Comparison of ENCODE assay signal across 10 mouse cellular contexts in genomic region chr7:48879574-48879973, GRCm38 (mm10). TPM values are rescaled to one million over a fixed set of nuclear protein-coding genes. Genes with fewer than 3 reads are reported as not detected.
DNase-seq lines count a peak whose midpoint lies in the region; ATAC-seq and TF ChIP-seq lines count a peak whose summit lies in the region.
"Had no signal": no experiment of that assay in that cellular context is flagged by ENCODE, and none has a peak within 500 bp of the region (broad histone marks: within the 10 kb centered on the region; RNA-seq: fewer than 3 reads in every experiment).

No protein-coding gene starts in this region.

- peaks cover 49% of the 10 kb centered on the region for H3K4me1 ChIP-seq in E14TG2a.4 (replicated peaks; ENCODE audit: low read depth, low read length)
- H3K4me1 ChIP-seq in hindbrain, embryonic 10.5 days (replicated peaks) = peaks cover 32% of the 10 kb centered on the region
- H3K4me1 ChIP-seq in liver, embryonic 13.5 days (replicated peaks) = peaks cover 48% of the 10 kb centered on the region

- H3K27me3 ChIP-seq in C2C12 (ENCODE audit: control insufficient read depth, insufficient read depth, insufficient read length) = no peaks in the 10 kb centered on the region
- H3K27me3 ChIP-seq in E14TG2a.4 (ENCODE audit: insufficient read depth, low read length) = peaks cover 27% of the 10 kb centered on the region
- H3K27me3 ChIP-seq in hindbrain, embryonic 10.5 days (ENCODE audit: insufficient read depth, poor library complexity, severe bottlenecking) = peaks cover 28% of the 10 kb centered on the region
- H3K27me3 ChIP-seq in liver, embryonic 13.5 days = peaks cover 19% of the 10 kb centered on the region

- H3K4me3 ChIP-seq in C2C12 (ENCODE audit: insufficient read depth, poor library complexity, severe bottlenecking) (peak overlapping the region; percentile 73), E14TG2a.4 (replicated peaks; ENCODE audit: low read length) (peak overlapping the region; percentile 88)
- H3K4me3 ChIP-seq in hindbrain, embryonic 10.5 days = peak overlapping the region; percentile 94
- H3K4me3 ChIP-seq in liver, embryonic 13.5 days (replicated peaks) = peak overlapping the region; percentile 93

- H3K79me2 ChIP-seq in C2C12 (ENCODE audit: control insufficient read depth, insufficient read depth) = peaks cover 73% of the 10 kb centered on the region

- H3K9me3 ChIP-seq in E14TG2a.4 (ENCODE audit: low read length) = no peaks in the 10 kb centered on the region
- H3K9me3 ChIP-seq in hindbrain, embryonic 10.5 days = no peaks in the 10 kb centered on the region
- H3K9me3 ChIP-seq in liver, embryonic 13.5 days (replicated peaks) = no peaks in the 10 kb centered on the region

- peak overlapping the region; percentile 73 for H3K9ac ChIP-seq in liver, embryonic 13.5 days

- H3K79me3 ChIP-seq in C2C12 (ENCODE audit: low read depth) = peaks cover 50% of the 10 kb centered on the region

- DNase-seq in hindbrain, embryonic 10.5 days (ENCODE audit: low spot score) = no peak
- DNase-seq in liver, embryonic 13.5 days = no peak
- no peak for DNase-seq in frontal cortex, postnatal 10 days (ENCODE audit: low spot score in 2 of 2)
- DNase-seq in ovary, postnatal 10 days (ENCODE audit: low spot score) = no peak
- no peak for DNase-seq in lung, postnatal 4 days
- no peak for DNase-seq in layer of hippocampus, adult 11-12 months (ENCODE audit: low spot score)
- DNase-seq: adrenal gland, postnatal 10 days; lung, postnatal 10 days had no signal

- H3K36me3 ChIP-seq in C2C12 (ENCODE audit: control insufficient read depth, insufficient read depth) (peaks cover 49% of the 10 kb centered on the region), E14TG2a.4 (ENCODE audit: insufficient read depth, low read length) (peaks cover 47% of the 10 kb centered on the region)
- peaks cover 43% of the 10 kb centered on the region for H3K36me3 ChIP-seq in hindbrain, embryonic 10.5 days
- peaks cover 50% of the 10 kb centered on the region for H3K36me3 ChIP-seq in liver, embryonic 13.5 days

- H3K4me2 ChIP-seq in liver, embryonic 13.5 days = peak overlapping the region; percentile 82

- ATAC-seq in liver, embryonic 13.5 days (ENCODE audit: low read depth) = no peak

- TF ChIP-seq CTCF in C2C12 (IDR thresholded peaks at IDR 0.05; ENCODE audit: control insufficient read depth, insufficient read depth, insufficient read length) (no peak), E14TG2a.4 (conservative IDR thresholded peaks at IDR 0.05; ENCODE audit: low read length) (no peak)

- peak overlapping the region; percentile 68 for H3ac ChIP-seq in C2C12 (ENCODE audit: control insufficient read depth, insufficient read length, low read depth)

- no peak overlapping the region for H3K27ac ChIP-seq in hindbrain, embryonic 10.5 days
- peak overlapping the region; percentile 50 for H3K27ac ChIP-seq in liver, embryonic 13.5 days

- 60% methylated on average over 3 of the region's 3 CpGs for WGBS in hindbrain, embryonic 10.5 days
- WGBS in liver, embryonic 13.5 days (ENCODE audit: insufficient replicate concordance) = 43% methylated on average over 3 of the region's 3 CpGs

TF ChIP-seq in C2C12, 6 proteins besides CTCF, POLR2A, EP300 and RAD21:
- TF ChIP-seq MYOG (IDR thresholded peaks at IDR 0.05; ENCODE audit: control insufficient read depth, extremely low read depth, insufficient read length) = no peak
- TF ChIP-seq USF1 (IDR thresholded peaks at IDR 0.05; ENCODE audit: low read depth) = peak; percentile 76

RNA-seq across cellular contexts. Expression of gene E2f8, which starts 1.8 kb away (rescaled TPM):
- 28.2 TPM for polyA plus RNA-seq in C2C12 (2012; fragmentation: generic; extraction: Trizol)
- polyA plus RNA-seq in hindbrain, embryonic 10.5 days (2016; fragmentation: Nextera tagmentation; extraction: Ambion mirVana) = 15.7 and 17.4 TPM in 2 replicates
- polyA plus RNA-seq in liver, embryonic 13.5 days (2015; fragmentation: Nextera tagmentation; extraction: Ambion mirVana) = 25.2 and 33.8 TPM in 2 replicates

RNA-seq across cellular contexts. Expression of gene Nav2, which starts 28.9 kb away (rescaled TPM):
- polyA plus RNA-seq in C2C12 (2012; fragmentation: generic; extraction: Trizol) = 4.7 TPM
- 19.1 and 25.6 TPM in 2 replicates for polyA plus RNA-seq in hindbrain, embryonic 10.5 days (2016; fragmentation: Nextera tagmentation; extraction: Ambion mirVana)
- polyA plus RNA-seq in liver, embryonic 13.5 days (2015; fragmentation: Nextera tagmentation; extraction: Ambion mirVana) = 1.8 and 1.9 TPM in 2 replicates

RNA-seq across cellular contexts. Expression of gene Csrp3, which starts 31.7 kb away (rescaled TPM):
- 0.33 TPM for polyA plus RNA-seq in C2C12 (2012; fragmentation: generic; extraction: Trizol)
- polyA plus RNA-seq in hindbrain, embryonic 10.5 days (2016; fragmentation: Nextera tagmentation; extraction: Ambion mirVana) = 0.44 TPM in 1 of 2 replicates, not detected in the other
- 1.1 and 3.6 TPM in 2 replicates for polyA plus RNA-seq in liver, embryonic 13.5 days (2015; fragmentation: Nextera tagmentation; extraction: Ambion mirVana)
